Mouse (Mus musculus) yolk sac, embryonic 10.5 days (tissue): ENCODE measurements around the gene Lgals2.

Experiments
- DNase-seq: peaks from one replicate; pipeline ENCODE4 v3.0.0-alpha.2; 2017; ENCODE audit warnings: low spot score

Gene Lgals2

DNA sequence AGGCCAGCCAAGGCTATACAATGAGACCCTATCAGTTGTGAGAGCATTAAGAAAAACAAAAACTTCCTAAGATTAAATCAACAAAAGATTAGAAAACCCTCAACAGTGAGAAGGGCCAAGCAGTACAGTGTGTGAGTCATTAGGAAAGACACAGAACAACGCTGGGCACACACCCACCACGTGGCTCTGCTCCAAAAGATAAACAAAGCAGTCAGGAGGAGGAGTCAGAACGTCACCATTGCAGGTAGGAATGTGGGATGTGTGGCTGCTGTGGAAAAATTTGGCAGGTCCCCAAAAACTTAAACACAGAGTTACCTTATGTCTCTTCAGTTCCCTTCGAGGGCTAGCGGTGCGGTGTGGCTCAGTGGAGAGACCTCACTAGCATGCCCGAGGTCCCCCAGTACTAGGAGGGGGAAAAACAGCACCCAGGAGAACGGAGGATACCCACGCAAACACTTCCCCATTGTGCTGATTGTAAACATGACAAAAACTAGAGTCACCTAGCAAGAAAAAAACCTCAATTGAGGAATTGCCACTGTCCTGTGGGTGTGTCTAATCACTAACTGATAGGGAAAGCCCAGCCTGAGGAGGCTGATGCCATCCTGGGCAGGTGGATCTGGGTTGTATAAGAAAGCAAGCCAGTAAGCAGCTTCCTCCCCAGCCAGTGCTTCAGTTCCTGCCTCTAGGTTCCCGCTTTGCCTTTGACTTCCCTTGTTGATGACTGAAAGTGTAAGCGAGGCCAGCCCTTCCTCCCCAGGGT lies 39.8 kb downstream of the Lgals2 start:
- DNase-seq: no peak

DNA sequence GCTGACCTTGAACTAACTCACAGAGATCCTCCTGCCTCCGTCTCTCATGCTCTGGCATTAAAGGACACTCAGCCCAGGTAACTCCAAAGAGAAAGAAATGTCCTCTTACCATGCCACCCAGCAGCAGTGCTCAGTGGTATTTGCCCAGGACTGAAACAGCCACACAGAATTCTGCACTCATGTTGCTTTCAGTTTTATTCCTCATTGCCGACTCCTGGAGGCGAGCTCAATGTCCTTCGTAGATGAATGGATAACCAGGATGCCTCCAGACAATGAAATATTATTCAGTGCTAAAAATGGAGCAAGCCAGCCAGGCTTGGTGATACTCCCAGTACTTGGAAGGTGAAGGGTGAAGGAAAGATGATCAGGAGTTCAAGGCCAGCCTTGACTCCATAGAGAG lies 41.7 kb downstream of the Lgals2 start:
- no peak for DNase-seq

- no peak for DNase-seq
Observed at GRCm38 (mm10) chr15:78810146-78810545, 45.2 kb downstream of the Lgals2 start.

- no peak for DNase-seq
Observed at GRCm38 (mm10) chr15:78809739-78810138, 45.6 kb downstream of the Lgals2 start.

DNA sequence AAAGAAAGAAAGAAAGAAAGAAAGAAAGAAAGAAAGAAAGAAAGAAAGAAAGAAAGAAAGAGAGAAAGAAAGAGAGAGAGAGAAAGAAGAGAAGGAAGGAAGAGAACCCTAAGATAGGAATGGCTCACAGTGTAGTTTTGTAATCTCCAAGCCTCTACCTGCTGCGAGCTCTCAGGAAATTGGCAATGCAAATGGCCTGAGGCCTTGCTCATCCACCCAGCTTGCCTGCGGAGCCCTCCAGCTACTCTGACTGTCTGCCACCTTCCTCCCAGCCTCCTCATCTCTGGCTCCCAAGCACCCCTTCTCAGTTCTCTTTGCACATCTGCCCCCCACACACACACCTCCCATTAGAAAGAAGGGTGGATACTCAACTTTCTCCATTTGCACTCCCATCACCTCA lies 46.3 kb downstream of the Lgals2 start:
- no peak for DNase-seq

DNA sequence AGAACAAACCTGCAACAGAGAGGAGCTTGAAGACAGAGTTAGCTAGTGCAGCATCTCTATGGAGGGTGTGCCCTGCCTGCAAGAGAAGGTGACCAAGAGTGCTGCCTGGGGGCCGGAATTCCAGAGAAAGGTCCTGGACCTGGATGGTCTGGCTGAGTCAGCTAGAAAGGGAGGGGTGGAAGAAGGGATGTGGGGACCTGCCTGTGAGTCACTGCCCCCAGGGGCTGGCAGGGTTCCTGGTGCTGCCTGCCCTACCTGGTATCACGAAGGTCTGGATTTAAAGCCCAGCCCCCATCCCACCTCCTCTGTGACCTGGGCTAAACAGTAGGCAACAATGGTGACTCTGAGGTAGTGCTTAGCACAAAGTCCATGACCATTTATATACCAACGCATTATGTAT lies 48.2 kb downstream of the Lgals2 start:
- no peak for DNase-seq

DNA sequence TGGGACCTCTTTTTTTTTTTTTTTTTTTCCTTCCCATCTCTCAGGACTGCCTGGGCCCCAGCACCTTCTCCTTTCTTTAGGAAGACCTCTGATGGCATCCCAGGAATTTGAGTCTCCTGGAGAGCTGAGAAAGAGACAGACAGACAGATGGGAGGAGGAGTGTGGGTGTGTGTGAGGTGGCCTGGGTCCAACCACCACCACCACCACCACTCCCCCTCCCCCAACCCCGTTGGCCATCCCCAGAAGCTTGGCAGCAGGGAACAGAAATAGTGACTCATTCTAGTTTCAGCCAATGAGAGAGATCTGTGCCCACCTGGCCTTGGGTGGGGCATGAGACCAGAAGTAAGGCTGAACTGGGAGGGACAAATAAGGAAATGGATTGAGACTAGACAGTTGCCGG lies 48.7 kb downstream of the Lgals2 start:
- no peak for DNase-seq

- no peak for DNase-seq
Observed at GRCm38 (mm10) chr15:78805351-78805750, 50.0 kb downstream of the Lgals2 start.

GRCm38 (mm10) chr15:78804326-78804725 lies 51.0 kb downstream of the Lgals2 start:
- peak; percentile 61 for DNase-seq

GRCm38 (mm10) chr15:78803499-78803900 lies 51.8 kb downstream of the Lgals2 start:
- peak; percentile 63 for DNase-seq

DNA sequence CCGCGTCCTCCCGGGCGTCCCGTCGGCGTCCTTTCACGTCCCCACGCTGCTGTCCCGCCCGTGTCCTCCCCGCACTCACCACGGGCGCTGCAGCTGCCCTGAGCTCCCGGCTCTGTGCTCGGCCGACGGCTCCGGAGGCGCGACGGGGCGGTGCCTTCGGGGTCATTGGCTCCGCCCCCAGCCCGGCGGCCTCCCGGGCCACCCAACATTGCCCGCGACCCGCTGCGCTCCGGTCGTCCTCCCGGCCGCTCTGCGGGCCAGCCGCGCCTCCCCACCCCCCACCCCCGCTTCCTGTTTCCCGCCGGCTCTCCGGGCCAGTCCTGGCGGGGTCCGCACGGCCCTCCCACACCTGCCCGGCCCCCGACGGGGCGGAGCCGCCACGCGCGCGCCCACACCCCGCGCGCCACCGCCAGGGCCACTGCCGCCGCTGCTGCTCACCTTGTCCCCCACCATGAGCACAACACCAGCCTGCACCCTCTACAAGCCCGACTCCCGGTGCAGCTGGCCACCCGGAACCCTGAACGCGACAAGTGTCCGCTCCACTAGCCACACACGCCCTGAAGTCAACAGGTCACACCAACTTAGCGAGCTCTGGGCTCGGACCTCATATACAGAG lies 52.4 kb downstream of the Lgals2 start, which contains the start of gene Card10:
Card10 (minus strand) TSS at position 267 of the 616 bp plus-strand sequence.
- peak; percentile 77 for DNase-seq

GRCm38 (mm10) chr15:78801971-78802741 lies 53.2 kb downstream of the Lgals2 start:
- DNase-seq: no peak

DNA sequence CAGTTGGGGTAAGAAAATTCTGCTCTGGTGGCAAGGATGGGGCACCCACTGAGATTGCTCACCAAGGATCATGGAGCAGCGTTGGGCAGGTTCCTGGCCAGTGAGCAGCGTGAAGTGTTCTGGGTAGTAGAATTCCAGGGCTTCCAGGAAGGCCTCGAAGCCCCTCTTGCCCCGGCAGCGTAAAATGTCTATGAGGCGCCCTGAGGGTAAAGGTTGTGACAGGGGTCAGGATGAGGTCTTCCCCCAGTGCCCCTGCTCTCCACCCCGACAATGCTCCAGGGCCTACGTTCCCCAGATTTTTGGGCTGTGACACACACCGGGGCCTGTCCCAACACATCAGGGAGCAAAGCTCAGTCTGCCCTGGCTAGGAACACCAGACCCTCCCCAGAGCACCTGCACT lies 53.8 kb downstream of the Lgals2 start:
- no peak for DNase-seq
